Mouse (Mus musculus) spleen, embryonic (tissue): Measurements from ENCODE around the gene Npdc1.

ENCODE experiments used
- CTCF ChIA-PET: fragments of 350-600 bp; sonication (Branson Sonifier 250); formaldehyde crosslinking; loops from one replicate; lab custom pipeline; 2022; lab: Charles Lee

Npdc1 gene

DNA sequence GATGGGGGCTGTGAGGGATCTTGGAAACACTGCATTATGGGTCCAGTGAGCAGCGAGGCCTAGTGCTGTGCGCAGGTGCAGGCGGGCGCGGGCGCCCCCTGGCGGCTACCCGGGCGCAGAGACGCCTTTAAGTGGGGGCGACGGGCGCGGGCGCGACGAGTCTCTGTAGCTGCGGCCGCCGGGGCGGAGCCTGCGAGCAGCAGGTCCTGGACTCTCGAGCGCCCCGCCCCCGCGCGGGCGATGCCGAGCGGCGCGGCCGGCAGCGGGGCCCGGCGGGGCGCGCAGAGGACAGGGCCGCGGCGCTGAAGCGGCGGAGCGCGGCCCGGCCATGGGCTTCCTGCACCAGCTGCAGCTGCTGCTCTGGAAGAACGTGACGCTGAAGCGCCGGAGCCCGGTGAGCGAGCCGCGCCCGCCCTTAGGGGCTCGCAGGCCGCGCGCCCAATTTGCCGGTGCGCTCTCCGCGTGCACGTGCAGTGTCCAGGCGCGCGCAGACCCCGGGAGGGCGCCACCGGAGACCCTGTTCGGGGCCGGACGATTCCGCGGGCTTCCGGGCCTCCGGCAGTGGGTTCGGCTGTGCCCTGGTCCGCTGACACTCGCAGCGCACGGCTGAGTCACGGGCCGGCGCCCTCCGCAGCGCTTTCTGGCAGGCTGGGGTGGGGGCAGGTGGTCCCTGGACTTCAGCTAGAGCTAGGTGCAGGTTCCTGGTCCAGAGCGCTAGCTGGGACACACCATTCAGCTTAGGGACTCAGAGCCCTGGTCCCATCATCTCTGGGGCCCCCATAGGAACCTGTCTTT, 29.5 kb downstream of the Npdc1 start, which contains the start of gene Abca2:
TSS of gene Abca2 (plus strand) at position 262 of the 795 bp plus-strand sequence.
- CTCF ChIA-PET: no interaction called here

DNA sequence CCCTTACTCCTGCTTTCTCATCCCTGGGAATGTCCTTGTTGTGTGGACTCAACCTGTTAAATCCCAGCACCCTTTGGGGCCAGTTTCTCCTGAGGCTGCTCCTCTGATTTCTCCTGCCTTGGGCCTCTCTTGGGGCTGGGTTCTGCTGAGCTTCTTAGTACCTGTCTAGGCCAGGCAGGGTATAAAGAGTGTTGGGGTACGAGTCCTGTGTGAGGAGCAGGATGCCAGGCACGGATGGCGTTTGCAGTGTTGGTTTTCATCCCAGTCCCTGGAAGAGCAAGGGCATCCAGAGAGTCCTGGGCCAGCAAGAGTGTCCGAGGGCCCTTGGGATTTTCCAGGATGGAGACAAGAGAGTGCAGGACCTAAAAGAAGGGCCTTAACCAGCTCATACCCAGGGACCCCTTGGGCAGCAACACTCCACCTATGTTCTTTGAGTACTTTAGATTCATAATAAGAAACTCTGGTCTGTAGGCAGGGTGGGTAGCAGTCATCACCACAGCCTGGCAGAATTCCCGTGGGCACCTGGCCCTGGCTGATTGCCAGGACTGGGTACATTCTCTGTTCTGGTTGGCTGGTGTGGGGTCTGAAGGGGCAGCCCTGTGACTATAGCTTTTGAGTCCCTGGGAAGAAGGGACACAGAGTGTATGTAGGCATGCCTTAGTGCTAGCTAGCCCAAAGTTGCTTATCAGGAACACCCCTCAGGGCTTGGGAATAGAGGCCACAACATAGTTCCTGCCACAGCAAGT, 30.5 kb downstream of the Npdc1 start:
- CTCF ChIA-PET: no interaction called here

DNA sequence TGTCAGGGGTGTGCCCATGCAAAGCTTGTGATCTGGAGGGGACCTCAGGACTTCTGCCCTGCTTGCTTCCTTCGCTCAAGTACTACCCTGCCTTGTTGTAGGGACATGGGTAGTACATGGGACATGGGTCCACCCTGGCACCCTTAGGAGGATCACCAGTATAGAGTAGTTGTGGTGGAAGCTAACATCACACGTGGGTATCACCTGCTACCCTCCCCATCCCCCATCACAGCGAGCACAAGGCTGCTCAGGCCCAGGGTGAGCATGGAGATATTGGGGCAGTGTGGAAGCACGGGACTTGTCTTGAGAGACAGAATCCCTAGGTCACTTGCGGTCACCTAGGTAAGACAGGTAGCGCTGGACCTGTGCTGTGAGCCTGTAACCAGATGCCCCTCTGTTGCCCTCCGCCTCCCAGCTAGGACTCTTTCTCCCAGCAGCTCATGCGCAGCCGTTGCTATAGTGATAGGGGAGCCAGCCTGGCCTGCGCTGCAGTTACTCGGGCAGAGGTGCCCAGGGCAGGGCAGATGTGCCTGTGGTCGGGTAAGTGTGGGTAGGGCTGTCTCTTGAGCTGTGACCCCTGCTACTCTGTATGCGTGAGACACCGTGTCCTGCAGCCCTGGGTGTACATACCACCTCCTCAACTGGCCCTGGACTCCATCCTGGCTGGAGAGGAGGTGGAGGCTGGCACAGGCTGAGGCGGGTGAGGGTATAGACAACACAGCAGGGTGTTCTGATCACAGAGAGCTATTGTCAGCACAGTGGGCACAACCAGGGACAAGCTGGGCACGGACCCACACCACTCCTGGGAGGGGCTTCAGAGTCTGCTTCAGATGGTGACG, 31.5 kb downstream of the Npdc1 start:
- CTCF ChIA-PET: no interaction called here

DNA sequence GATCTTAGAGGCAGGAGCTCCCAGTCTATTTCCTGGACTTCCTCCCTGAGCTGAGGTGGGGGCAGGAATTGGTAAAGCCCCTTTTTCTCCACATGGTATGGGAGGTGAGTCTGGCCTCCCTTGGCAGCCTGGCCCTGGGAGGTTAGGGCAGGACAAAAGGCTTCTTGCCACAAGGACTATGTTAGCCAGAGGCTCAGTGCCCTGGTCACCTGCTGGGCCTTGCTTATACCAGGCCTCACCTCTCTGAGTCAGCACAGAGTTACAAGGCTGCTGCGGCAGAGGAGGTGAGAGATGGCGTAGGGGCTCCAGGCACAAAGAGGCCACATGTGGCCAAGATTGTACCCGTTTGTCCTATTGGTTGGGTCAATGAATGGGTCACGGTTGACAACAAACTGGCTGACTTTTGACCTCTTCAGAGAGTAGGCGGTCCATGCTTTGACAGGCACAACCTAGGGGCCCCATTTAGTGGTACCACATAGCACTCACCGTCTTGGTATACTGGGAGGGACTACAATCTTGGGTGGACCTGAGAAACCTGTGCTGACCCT, 32.2 kb downstream of the Npdc1 start:
- CTCF ChIA-PET: no interaction called here

DNA sequence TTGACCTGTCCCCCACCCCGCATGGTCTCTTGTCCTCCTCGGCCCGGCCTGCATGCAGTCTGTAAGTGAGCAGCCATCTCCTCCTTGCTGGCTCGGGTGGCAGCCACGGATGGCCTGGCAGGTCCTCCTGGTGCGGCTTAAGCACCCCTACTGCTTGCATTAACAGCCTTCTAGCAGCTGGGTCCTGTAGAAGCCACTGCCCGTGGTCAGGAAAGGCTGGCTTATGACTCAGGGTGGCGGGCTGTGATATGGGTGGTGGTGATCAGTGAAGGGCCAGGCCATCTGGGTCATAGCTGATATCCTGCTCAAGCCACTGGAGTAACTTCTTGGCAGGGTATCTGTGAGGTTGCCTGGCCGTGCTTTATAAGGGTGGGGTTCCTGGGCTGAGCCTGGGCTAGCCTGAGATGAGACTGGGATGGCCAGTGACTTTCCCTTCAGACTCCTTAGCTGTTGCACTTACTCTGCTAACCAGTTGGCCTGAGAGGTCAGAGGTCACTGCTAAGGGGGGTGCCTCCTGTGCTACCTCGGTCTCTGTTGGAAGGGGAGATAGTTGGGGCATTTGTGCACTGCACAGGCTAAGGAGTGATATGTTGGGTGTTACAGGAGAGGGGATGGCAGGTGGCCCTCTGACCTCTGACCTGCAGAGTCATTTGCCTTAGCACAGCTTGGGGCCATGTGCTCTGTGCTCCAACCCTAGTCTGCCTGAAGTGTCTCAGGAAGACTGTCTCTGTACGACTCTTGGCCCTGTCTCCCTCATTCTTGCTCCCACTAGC, 33.4 kb downstream of the Npdc1 start:
- CTCF ChIA-PET: no interaction called here

DNA sequence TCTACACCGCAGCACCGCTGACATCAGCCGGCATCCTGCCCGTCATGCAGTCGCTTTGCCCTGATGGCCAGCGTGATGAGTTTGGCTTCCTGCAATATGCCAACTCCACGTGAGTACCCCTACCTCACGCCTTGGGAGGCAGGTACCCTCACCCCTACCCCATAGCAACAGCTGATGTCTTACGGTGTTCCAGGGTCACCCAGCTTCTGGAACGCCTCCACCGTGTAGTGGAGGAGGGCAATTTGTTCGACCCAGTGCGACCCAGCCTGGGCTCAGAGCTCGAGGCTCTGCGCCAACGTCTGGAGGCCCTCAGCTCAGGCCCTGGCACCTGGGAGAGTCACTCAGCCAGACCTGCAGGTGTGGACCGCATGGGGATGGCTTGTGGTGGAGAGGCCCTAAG, 34.0 kb downstream of the Npdc1 start:
- CTCF ChIA-PET: no interaction called here

DNA sequence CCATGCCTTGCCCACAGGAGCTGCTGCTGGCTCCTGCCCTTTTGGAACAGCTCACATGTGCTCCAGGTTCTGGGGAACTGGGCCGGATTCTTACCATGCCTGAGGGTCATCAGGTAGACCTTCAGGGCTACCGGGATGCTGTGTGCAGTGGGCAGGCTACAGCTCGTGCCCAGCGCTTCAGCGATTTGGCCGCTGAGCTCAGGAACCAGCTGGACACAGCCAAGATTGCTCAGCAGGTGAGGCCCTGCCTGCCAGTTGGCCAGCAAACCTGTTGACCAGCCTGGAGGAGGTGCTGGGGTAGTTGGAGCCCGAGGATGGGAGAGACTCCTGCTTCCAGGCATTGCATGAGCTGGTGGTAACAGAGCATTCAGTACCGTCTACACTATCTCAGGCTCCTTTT, 35.1 kb downstream of the Npdc1 start:
- CTCF ChIA-PET: no interaction called here

DNA sequence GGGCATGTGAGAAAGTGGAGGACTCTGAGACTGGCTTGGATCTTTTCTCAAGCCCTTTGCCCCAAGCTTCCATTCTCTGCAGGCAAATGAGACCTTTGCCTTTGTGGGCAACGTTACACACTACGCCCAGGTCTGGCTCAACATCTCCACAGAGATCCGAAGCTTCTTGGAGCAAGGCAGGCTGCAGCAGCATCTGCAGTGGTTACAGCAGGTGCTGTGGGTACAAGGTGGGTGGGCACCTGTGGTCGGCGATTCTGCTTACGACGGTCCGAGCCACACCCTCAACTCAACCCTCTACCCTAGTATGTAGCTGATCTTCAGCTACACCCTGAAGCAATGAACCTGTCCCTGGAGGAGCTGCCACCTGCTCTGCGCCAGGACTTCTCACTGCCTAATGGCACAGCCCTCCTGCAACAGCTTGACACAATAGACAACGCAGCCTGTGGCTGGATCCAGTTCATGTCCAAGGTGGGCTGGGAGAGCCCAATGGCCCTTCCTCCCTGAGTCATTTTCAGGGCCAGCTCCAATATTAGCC, 37.2 kb downstream of the Npdc1 start:
- CTCF ChIA-PET: no interaction called here

DNA sequence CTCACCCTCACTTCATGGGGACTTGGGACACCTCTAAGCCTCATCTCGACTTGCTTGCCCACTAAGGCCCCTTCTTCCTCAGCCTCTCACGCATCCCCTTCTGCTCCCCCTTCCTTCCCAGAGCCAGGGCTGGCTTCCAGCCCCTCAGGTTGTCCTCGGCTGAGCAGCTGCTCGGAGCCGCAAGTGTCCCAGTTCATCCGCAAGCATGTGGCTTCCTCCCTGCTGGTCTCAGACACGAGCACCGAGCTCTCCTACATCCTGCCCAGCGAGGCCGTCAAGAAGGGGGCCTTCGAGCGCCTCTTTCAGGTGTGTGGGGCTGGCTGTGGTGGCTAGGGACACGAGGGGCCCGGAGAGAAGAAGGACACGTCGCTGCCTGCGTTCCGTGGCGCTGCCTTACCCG, 41.9 kb downstream of the Npdc1 start:
- CTCF ChIA-PET: no interaction called here

DNA sequence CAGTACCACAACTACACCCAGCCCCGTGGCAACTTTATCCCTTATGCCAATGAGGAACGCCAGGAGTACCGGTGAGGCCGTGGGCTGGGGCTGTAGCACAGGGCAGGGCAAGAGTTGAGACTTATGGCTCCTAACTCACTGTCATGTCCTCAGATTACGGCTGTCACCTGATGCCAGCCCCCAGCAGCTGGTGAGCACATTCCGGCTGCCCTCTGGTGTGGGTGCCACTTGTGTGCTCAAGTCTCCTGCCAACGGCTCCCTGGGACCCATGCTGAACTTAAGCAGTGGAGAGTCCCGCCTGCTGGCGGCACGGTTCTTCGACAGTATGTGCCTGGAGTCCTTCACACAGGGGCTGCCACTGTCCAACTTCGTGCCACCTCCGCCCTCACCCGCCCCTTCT, 43.5 kb downstream of the Npdc1 start:
- CTCF ChIA-PET: no interaction called here

DNA sequence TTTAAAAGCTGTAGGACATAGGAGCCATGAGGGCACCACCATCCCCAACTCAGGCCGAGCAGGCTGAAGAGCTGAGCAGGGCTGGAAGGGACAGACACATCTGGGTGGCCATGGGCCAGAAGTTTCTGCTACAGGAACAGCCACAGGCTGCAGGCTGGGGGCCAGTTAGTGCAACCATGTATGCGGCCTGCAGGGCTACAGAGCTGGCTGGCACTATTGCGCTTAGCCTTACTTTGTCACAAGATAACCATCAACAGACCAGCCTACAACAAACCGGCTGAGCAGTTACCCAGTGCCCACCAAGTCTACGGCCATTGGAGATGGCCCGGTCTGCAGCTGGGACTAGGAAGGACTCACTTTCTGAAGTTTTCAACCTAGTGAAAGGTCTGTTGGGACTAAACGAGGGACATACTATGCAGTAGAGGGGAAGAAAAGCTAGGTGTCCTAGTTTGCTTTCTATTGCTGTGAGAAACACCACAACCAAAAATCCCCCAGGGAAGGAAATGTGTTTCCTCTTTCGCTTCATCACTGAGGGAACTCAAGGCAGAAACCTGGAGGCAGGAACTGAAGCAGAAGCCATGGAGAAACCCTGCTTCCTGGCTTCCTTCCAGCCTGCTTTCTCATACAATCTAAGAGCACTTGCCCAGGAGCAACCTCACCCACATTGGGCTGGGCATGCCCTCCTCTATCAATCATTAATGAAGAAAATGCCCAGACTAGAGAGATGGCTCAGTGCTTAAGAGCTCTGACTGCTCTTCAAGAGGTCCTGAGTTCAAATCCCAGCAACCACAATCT, 51.9 kb downstream of the Npdc1 start:
- CTCF ChIA-PET: interaction anchor here (0.5 kb wide), 1 partner anchor 103 kb away, joined by 7 read pairs; no protein-coding TSS in a partner anchor

DNA sequence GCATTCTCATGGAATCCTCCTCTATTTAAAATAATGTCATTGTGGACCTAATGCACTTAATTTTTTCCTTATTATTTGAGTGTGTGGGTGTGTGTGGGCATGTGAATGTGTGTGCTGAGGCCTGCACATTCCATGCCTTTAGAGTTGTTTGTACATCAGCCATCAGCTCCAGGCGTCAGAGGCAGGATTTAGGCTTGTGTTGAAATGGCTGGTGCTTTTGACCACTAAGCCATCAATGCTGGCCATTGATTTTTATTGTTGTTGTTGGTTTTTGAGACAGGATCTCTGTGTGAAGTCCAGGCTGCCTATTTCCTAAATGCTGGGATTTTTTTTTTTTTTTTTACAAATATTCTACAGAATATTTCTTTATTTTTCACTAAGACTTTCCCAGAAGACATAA, 53.8 kb downstream of the Npdc1 start:
- CTCF ChIA-PET: interaction anchor here (0.6 to 0.7 kb wide), 2 partner anchors 92 to 121 kb away, joined by 6 to 9 read pairs; partner anchors contain the start of gene Mamdc4

DNA sequence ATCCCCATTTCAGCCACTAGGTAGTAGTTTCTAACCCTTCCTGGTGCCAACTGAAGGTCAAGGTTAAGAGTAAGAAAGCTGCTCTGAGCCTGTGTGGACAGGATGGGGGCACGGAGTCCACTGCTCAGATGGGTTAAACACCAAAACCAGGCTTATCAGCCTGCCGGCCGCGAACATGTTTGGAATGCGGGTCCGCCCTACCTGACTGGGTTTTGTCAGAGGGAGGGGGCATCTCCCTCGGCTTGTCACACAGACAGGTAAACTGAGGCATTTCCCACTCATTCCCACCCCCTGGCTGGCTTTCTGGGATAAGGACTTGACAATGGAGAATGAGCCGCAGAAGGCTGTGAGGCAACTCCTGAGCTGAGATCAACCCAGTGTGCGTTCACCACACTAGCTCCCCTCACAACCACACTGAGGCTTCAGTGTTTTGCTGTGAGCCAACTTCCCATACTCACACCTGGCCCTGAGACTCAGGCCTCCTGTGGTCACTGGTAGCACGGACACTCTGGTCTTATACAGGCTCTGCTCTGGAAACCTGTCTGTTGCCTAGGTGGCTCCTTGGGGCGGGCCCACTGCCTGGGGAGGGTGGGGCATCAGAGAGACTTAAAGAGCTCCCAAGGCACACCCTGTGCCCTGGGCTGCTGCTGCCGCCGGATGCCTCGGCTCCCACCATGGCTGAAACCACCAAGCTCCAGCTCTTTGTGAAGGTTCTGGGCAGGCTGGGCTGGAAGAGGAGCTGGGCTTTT, 57.2 kb downstream of the Npdc1 start, which contains the start of gene Clic3:
TSS of gene Clic3 (plus strand) at position 634 of the 749 bp plus-strand sequence.
- CTCF ChIA-PET: interaction anchor here (0.6 kb wide), 1 partner anchor 16 kb away, joined by 3 read pairs; no protein-coding TSS in a partner anchor

DNA sequence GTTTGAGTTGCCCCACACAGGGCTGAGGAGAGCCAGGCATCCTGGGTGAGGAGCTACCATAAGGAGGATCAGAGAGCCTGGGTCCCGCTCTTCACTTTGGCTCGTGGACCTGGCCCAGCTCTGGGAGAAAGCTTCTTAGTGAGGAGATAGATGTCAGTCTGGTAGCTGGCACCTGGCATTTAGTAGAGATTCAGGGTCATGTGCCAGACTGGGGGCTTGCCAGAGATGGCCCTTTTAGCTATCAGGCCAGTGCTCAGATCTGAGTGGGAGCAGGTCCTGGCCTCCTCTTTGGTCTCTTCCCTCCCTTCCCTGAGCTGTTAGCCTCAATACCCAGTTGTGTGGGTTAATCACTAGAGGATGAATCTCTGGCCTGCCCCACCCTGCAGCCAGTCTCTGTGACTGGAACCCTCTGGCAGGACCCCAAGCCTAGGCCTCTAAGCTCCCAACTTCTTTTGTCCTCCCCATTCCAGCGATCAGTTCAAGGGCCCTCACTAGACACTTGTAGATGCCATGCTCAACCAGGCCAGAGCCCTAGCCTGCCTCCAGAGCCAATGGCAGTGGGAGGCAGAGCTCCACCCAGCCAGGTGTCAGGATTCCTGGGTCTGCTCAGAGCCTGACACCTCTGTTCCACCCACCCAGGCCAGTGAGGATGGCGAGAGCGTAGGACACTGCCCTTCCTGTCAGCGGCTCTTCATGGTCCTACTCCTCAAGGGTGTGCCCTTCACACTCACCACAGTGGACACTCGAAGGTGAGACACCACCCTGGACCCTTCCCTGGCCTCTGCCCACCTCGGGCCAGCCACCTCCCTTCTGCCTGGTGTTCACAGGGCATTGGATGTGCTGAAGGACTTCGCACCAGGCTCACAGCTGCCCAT, 58.1 kb downstream of the Npdc1 start:
- CTCF ChIA-PET: interaction anchor here (0.6 kb wide), 1 partner anchor 15 kb away, joined by 3 read pairs; no protein-coding TSS in a partner anchor

DNA sequence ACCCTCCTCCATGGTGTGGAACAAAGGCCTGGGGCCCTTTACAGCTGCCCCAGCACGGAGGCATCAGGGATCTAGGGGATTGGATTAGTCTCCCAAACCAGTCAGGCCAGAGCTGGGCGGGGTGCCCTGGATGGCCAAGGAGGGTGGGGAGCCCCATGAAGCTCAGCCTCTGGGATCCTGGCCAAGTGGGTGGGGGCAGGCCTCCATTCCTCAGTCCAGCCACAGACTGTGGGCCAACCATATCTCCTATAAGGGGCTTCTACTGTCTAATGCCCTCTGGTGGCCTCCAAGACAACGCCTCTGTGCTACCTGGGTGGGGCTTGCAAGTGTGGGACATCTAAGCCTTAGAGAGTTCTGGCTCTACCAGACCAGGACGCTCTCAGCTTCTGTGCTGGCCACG, 59.8 kb downstream of the Npdc1 start:
- CTCF ChIA-PET: no interaction called here
